Comparison of ENCODE assay signal across 17 mouse cellular contexts in genomic region chr4:105265678-105266077, GRCm38 (mm10).
DNase-seq lines count a peak whose midpoint lies in the region; ATAC-seq and TF ChIP-seq lines count a peak whose summit lies in the region.
"Had no signal": no experiment of that assay in that cellular context is flagged by ENCODE, and none has a peak within 500 bp of the region (broad histone marks: within the 10 kb centered on the region; RNA-seq: fewer than 3 reads in every experiment).

No protein-coding gene starts in this region.

- no peaks in the 10 kb centered on the region for H3K36me3 ChIP-seq in lung, embryonic 14.5 days (ENCODE audit: insufficient read depth)
- no peaks in the 10 kb centered on the region for H3K36me3 ChIP-seq in limb, embryonic 10.5 days
- H3K36me3 ChIP-seq: forebrain, embryonic 12.5 days; hindbrain, embryonic 10.5 days; liver, embryonic 12.5 days had no signal

- intact Hi-C loops in gastrocnemius, adult 2 months (cut with DNase I), result no loop called here
- intact Hi-C loops in gastrocnemius, postnatal 36 days (cut with DNase I), result no loop called here

- WGBS in lung, embryonic 14.5 days, result 65% methylated on average over 4 of the region's 4 CpGs
- 90% methylated on average over 4 of the region's 4 CpGs for WGBS in limb, embryonic 10.5 days

- H3K4me2 ChIP-seq in lung, embryonic 14.5 days, result no peak overlapping the region
- H3K4me2 ChIP-seq: forebrain, embryonic 12.5 days; liver, embryonic 12.5 days had no signal

- peak overlapping the region; percentile 28; the same call in 1 of the 2 replicates for H3K27ac ChIP-seq in gastrocnemius, adult 2 months
- no peak overlapping the region for H3K27ac ChIP-seq in lung, embryonic 14.5 days (ENCODE audit: low read depth)
- peak overlapping the region; percentile 37 for H3K27ac ChIP-seq in limb, embryonic 10.5 days
- H3K27ac ChIP-seq: forebrain, embryonic 12.5 days; hindbrain, embryonic 10.5 days; liver, embryonic 12.5 days had no signal

- H3K9me3 ChIP-seq in lung, embryonic 14.5 days (ENCODE audit: low read depth, low read length), result no peaks in the 10 kb centered on the region
- H3K9me3 ChIP-seq in limb, embryonic 10.5 days (replicated peaks), result no peaks in the 10 kb centered on the region
- H3K9me3 ChIP-seq: forebrain, embryonic 12.5 days; hindbrain, embryonic 10.5 days; liver, embryonic 12.5 days had no signal

- no peak overlapping the region for H3K9ac ChIP-seq in lung, embryonic 14.5 days
- H3K9ac ChIP-seq: forebrain, embryonic 12.5 days; liver, embryonic 12.5 days had no signal

- H3K4me3 ChIP-seq in gastrocnemius, adult 2 months, result no peak overlapping the region
- no peak overlapping the region for H3K4me3 ChIP-seq in lung, embryonic 14.5 days (ENCODE audit: low read depth, low read length)
- no peak overlapping the region for H3K4me3 ChIP-seq in limb, embryonic 10.5 days
- H3K4me3 ChIP-seq: forebrain, embryonic 12.5 days; hindbrain, embryonic 10.5 days; liver, embryonic 12.5 days had no signal

- H3K4me1 ChIP-seq in lung, embryonic 14.5 days (ENCODE audit: insufficient read depth), result no peaks in the 10 kb centered on the region
- H3K4me1 ChIP-seq in limb, embryonic 10.5 days, result peaks cover 23% of the 10 kb centered on the region
- H3K4me1 ChIP-seq: forebrain, embryonic 12.5 days had no signal

- no peak for DNase-seq in gastrocnemius, adult 2 months
- DNase-seq in gastrocnemius, postnatal 36 days, result no peak
- peak; percentile 57 for DNase-seq in lung, embryonic 14.5 days
- DNase-seq in lung, postnatal 25 days (ENCODE audit: low spot score), result no peak
- DNase-seq in adipocyte (ENCODE audit: low spot score) (peak; percentile 84), liver (no peak)
- no peak for DNase-seq in limb, embryonic 10.5 days (ENCODE audit: low spot score)
- DNase-seq in spleen, postnatal 4 days (ENCODE audit: low spot score in 2 of 2), result no peak
- DNase-seq: embryo, embryonic 11 days; kidney, adult 8-10 months; left cerebral cortex, postnatal 4 days; midbrain, embryonic 14.5 days; right cerebral cortex, postnatal 14 days had no signal

- no peak for TF ChIP-seq CTCF in gastrocnemius, adult 2 months (IDR thresholded peaks at IDR 0.05)
- no peak for TF ChIP-seq CTCF in lung, embryonic 14.5 days (IDR thresholded peaks at IDR 0.05; ENCODE audit: low read depth)

- ATAC-seq in lung, embryonic 14.5 days (ENCODE audit: insufficient read depth), result peak; percentile 69
- ATAC-seq: inflammation-experienced regulatory T-cells, adult 6 months; liver, embryonic 12.5 days had no signal

- no peaks in the 10 kb centered on the region for H3K27me3 ChIP-seq in lung, embryonic 14.5 days (ENCODE audit: insufficient read depth, low read length)
- H3K27me3 ChIP-seq in limb, embryonic 10.5 days (ENCODE audit: low read depth, poor library complexity, severe bottlenecking), result no peaks in the 10 kb centered on the region
- H3K27me3 ChIP-seq: liver, embryonic 12.5 days had no signal

Comparison
In these comparisons a context has a peak if more than half of its experiments do, and no peak if none do; other contexts are left out.
1. DNase-seq: peak in lung, embryonic 14.5 days (single experiment) and adipocyte (single experiment); none in gastrocnemius, adult 2 months (single experiment), gastrocnemius, postnatal 36 days (0 of 2), lung, postnatal 25 days (single experiment), limb, embryonic 10.5 days (single experiment), liver (single experiment) and spleen, postnatal 4 days (0 of 2).